Mouse (Mus musculus) myocyte (in vitro differentiated cells): ENCODE data around the gene Ubqln1. TPM values are rescaled to one million over a fixed set of nuclear protein-coding genes. Genes with fewer than 3 reads are reported as not detected.

Source experiments
- H3K27me3 ChIP-seq: one replicate; pipeline ENCODE4 v1.6.1; 2011; ENCODE audit not compliant: control insufficient read depth, insufficient read depth, insufficient read length
- H3K36me3 ChIP-seq: one replicate; pipeline ENCODE4 v1.6.1; 2011; ENCODE audit not compliant: control insufficient read depth, insufficient read depth
- H3K4me2 ChIP-seq: one replicate; pipeline ENCODE4 v1.6.1; 2011; ENCODE audit warnings: low read depth, control low read depth
- H3K4me3 ChIP-seq: one replicate; pipeline ENCODE4 v1.5.1; 2011; ENCODE audit warnings: mild to moderate bottlenecking, control low read depth, moderate library complexity
- H3K79me2 ChIP-seq: one replicate; pipeline ENCODE4 v1.6.1; 2011; ENCODE audit not compliant: control insufficient read depth, insufficient read depth
- H3ac ChIP-seq: one replicate; pipeline ENCODE4 v1.6.1; 2011; ENCODE audit not compliant: control insufficient read depth, insufficient read length
- CEBPB ChIP-seq: IDR thresholded peaks from 2 replicates; pipeline ENCODE4 v1.6.1; 2011; ENCODE audit warnings: mild to moderate bottlenecking, moderate library complexity; ENCODE audit not compliant: poor library complexity, insufficient read depth, severe bottlenecking
- E2F4 ChIP-seq: IDR thresholded peaks from one replicate; pipeline ENCODE4 v1.6.1; 2011; ENCODE audit warnings: mild to moderate bottlenecking, control low read depth, moderate library complexity; ENCODE audit not compliant: insufficient read depth
- MAX ChIP-seq: IDR thresholded peaks from one replicate; pipeline ENCODE4 v1.6.1; 2011; ENCODE audit warnings: low read depth, mild to moderate bottlenecking, control low read depth
- MYOD1 ChIP-seq, 3 experiments: IDR thresholded peaks; one replicate each; pipeline ENCODE4 v1.6.1; 2011; ENCODE audit warnings: control low read depth in 2 of 3, low read depth in 2 of 3, mild to moderate bottlenecking in 2 of 3, moderate library complexity in 1 of 3; ENCODE audit not compliant: insufficient read length in 2 of 3, control insufficient read depth in 1 of 3
- MYOG ChIP-seq, 3 experiments: IDR thresholded peaks; one replicate each; pipeline ENCODE4 v1.6.1; 2011; ENCODE audit warnings: control low read depth in 2 of 3, low read depth in 2 of 3, mild to moderate bottlenecking in 2 of 3; ENCODE audit not compliant: insufficient read length in 2 of 3, control insufficient read depth in 1 of 3, insufficient read depth in 1 of 3
- POLR2A ChIP-seq: IDR thresholded peaks from one replicate; pipeline ENCODE4 v1.6.1; 2011; ENCODE audit warnings: low read depth, mild to moderate bottlenecking, control low read depth, moderate library complexity; ENCODE audit not compliant: insufficient read length
- POLR2AphosphoS2 ChIP-seq: IDR thresholded peaks from one replicate; pipeline ENCODE4 v1.6.1; 2011; ENCODE audit warnings: low read depth, control low read depth; ENCODE audit not compliant: insufficient read length
- REST ChIP-seq: IDR thresholded peaks from one replicate; pipeline ENCODE4 v1.6.1; 2011; ENCODE audit warnings: mild to moderate bottlenecking, control low read depth, moderate library complexity; ENCODE audit not compliant: insufficient read depth, insufficient read length
- SRF ChIP-seq: IDR thresholded peaks from one replicate; pipeline ENCODE4 v1.6.1; 2011; ENCODE audit warnings: low read depth; ENCODE audit not compliant: control insufficient read depth, insufficient read length
- TCF12 ChIP-seq: IDR thresholded peaks from one replicate; pipeline ENCODE4 v1.6.1; 2011; ENCODE audit warnings: mild to moderate bottlenecking, control low read depth; ENCODE audit not compliant: poor library complexity, insufficient read depth, severe bottlenecking
- TCF3 ChIP-seq: IDR thresholded peaks from one replicate; pipeline ENCODE4 v1.6.1; 2011; ENCODE audit warnings: low read depth, control low read depth; ENCODE audit not compliant: insufficient read length
- USF1 ChIP-seq: IDR thresholded peaks from one replicate; pipeline ENCODE4 v1.6.1; 2011; ENCODE audit warnings: low read depth, mild to moderate bottlenecking, control low read depth, moderate library complexity
- polyA plus RNA-seq: library from polyadenylated mRNA; unstranded; fragments of >200 nt; fragmentation: generic; extraction: Trizol; gene quantifications from one replicate; pipeline ENCODE4 v1.2.1, GENCODE M21; 2012; ENCODE audit warnings: missing spikeins

The Ubqln1 gene
- polyA plus RNA-seq, 1 experiment = 58.2 TPM

DNA sequence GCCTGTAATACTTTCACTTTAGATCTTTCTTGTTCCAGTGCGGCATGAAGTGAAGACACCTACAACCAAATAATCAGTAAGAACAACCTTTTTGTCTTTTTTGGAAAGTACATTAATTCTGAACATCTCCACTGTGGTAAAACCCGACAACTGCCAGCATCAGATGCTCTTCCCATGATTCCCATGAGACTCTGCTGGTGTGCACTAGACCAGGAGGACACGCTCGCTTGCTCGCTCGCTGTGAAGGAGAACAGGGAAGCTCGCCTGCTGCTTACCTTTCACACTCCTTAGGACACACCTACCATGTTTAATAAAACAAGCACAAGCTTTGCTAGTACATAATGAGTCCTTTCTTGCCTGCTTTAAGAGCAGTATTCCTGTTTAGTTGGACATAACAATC lies 21.1 kb upstream of the Ubqln1 start:
- no peak for TF ChIP-seq POLR2A
- no peak for TF ChIP-seq TCF3
- TF ChIP-seq SRF = no peak
- no peak for TF ChIP-seq MYOD1 (IDR thresholded peaks at IDR 0.05; ENCODE audit: control insufficient read depth in 1 of 3, insufficient read length in 2 of 3, low read depth in 2 of 3)
- no peak for TF ChIP-seq MAX
- no peak for TF ChIP-seq CEBPB
- no peak for TF ChIP-seq E2F4
- TF ChIP-seq REST = no peak
- TF ChIP-seq TCF12 = no peak
- TF ChIP-seq MYOG (IDR thresholded peaks at IDR 0.05; ENCODE audit: control insufficient read depth in 1 of 3, insufficient read depth in 1 of 3, insufficient read length in 2 of 3, low read depth in 2 of 3) = no peak
- no peak for TF ChIP-seq USF1
- no peak for TF ChIP-seq POLR2AphosphoS2
- H3K36me3 ChIP-seq = no peaks in the 10 kb centered on the region
- no peaks in the 10 kb centered on the region for H3K27me3 ChIP-seq
- no peak overlapping the region for H3K4me2 ChIP-seq
- no peaks in the 10 kb centered on the region for H3K79me2 ChIP-seq
- no peak overlapping the region for H3ac ChIP-seq
- H3K4me3 ChIP-seq = no peak overlapping the region

DNA sequence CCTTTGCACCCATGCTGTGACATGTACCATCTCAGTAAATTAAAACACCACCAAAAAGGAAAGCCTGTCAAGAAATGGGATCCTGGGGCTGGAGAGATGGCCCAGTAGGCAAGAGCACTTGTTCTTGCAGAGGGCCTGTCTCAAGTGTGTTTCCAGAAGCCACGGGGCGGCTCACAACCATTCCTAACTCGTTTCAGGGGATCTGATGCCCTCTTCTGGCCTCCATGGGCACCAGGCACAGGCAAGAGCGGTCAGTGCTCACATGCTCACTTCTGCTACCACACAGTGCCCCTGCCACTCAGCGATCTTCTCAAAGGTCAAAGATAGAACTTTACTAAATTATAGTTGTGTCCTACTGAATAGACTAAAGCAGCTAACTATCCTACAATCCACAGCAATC lies 17.2 kb upstream of the Ubqln1 start:
- H3K4me3 ChIP-seq = no peak overlapping the region
- no peak overlapping the region for H3K4me2 ChIP-seq
- no peak for TF ChIP-seq POLR2AphosphoS2
- TF ChIP-seq TCF12 = no peak
- TF ChIP-seq REST = no peak
- TF ChIP-seq MAX = no peak
- TF ChIP-seq TCF3 = no peak
- no peak for TF ChIP-seq E2F4
- TF ChIP-seq CEBPB = no peak
- no peak for TF ChIP-seq POLR2A
- TF ChIP-seq USF1 = no peak
- TF ChIP-seq MYOD1 (IDR thresholded peaks at IDR 0.05; ENCODE audit: control insufficient read depth in 1 of 3, insufficient read length in 2 of 3, low read depth in 2 of 3) = no peak
- no peak for TF ChIP-seq SRF
- TF ChIP-seq MYOG (IDR thresholded peaks at IDR 0.05; ENCODE audit: control insufficient read depth in 1 of 3, insufficient read depth in 1 of 3, insufficient read length in 2 of 3, low read depth in 2 of 3) = no peak
- H3ac ChIP-seq = no peak overlapping the region
- H3K27me3 ChIP-seq = no peaks in the 10 kb centered on the region
- H3K36me3 ChIP-seq = no peaks in the 10 kb centered on the region
- H3K79me2 ChIP-seq = no peaks in the 10 kb centered on the region

DNA sequence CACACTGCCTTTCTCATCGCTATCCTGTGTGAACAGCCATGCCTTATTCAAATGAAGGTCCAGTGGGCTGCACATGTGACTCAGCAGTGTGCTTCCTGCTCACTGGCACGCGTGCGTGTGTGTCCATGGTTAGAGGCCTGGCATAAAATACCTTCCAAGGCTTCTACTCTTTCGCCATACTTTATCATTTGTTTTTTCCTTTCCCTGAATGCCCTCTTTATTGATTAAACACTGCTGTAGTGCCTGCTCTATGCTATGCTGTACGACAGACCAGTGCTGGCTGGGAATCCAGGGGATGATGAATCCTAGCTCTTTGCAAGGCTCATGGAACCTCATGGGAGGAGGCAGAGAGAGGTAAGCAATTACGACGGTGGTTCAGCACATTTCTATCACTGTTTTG lies 16.6 kb upstream of the Ubqln1 start:
- no peaks in the 10 kb centered on the region for H3K27me3 ChIP-seq
- no peaks in the 10 kb centered on the region for H3K36me3 ChIP-seq
- TF ChIP-seq CEBPB (no peak), TCF12 (no peak), MYOG (IDR thresholded peaks at IDR 0.05; ENCODE audit: control insufficient read depth in 1 of 3, insufficient read depth in 1 of 3, insufficient read length in 2 of 3, low read depth in 2 of 3) (no peak), TCF3 (no peak), REST (no peak), POLR2AphosphoS2 (no peak), E2F4 (no peak), POLR2A (no peak), MAX (no peak), MYOD1 (IDR thresholded peaks at IDR 0.05; ENCODE audit: control insufficient read depth in 1 of 3, insufficient read length in 2 of 3, low read depth in 2 of 3) (no peak), SRF (no peak), USF1 (no peak)
- no peak overlapping the region for H3K4me2 ChIP-seq
- no peaks in the 10 kb centered on the region for H3K79me2 ChIP-seq
- H3ac ChIP-seq = no peak overlapping the region
- H3K4me3 ChIP-seq = no peak overlapping the region

DNA sequence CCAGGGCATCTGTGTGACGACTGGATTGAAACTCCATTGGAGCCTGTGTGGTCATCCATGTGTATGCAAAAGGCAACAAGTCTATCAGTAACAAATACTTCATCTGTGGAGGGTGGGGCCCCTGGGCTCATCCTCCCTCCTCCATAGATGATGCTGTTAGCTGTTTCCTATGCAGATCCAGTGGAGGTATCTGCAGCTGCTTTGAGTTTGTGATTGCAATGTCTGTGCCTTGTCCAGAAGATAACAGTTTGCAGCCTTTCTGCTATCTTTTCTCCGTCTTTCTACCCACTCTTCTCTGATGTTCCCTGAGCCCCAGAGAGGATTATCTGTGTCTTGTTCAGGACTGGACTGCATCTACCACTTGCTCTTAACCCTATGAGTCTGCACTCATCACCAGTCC lies 13.2 kb upstream of the Ubqln1 start:
- Histone ChIP-seq H3K27me3 (no peaks in the 10 kb centered on the region), H3K4me3 (no peak overlapping the region), H3K36me3 (no peaks in the 10 kb centered on the region), H3K4me2 (no peak overlapping the region), H3ac (no peak overlapping the region), H3K79me2 (no peaks in the 10 kb centered on the region)
- TF ChIP-seq TCF12 (no peak), POLR2A (no peak), CEBPB (no peak), MYOG (IDR thresholded peaks at IDR 0.05; ENCODE audit: control insufficient read depth in 1 of 3, insufficient read depth in 1 of 3, insufficient read length in 2 of 3, low read depth in 2 of 3) (no peak), MYOD1 (IDR thresholded peaks at IDR 0.05; ENCODE audit: control insufficient read depth in 1 of 3, insufficient read length in 2 of 3, low read depth in 2 of 3) (no peak), E2F4 (no peak), USF1 (no peak), TCF3 (no peak), REST (no peak), POLR2AphosphoS2 (no peak), MAX (no peak), SRF (no peak)
